Mouse (Mus musculus): ENCODE data around the gene Crygc.

GRCm38 (mm10) chr1:65043433-65043832 lies 30.1 kb downstream of the Crygc start:
- TF ChIP-seq CTCF (IDR thresholded peaks at IDR 0.05; ENCODE audit: borderline replicate concordance, insufficient read depth, low read length) (no peak), POLR2A (IDR thresholded peaks at IDR 0.05; ENCODE audit: low read depth, low read length) (no peak)
